Mouse (Mus musculus): ENCODE results near the gene Foxn1.

DNA sequence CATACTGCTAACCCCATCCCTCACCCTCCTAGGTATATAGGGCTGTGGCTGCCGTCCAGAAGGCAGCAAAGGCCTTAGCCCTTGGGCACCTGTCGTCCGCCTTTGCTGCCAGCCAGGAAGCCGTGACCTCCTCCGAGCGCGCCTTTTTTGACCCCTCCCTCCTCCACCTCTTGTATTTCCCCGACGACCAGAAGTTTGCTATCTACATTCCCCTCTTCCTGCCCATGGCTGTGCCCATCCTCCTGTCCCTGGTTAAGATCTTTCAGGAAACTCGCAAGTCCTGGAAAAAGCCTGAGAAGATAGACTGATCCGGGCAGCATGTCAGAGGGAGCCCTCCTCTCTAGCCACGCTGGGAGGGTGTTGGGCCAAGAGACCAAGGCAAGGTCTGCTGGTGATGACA lies 44.7 kb downstream of the Foxn1 start:
- TF ChIP-seq ZC3H11A (IDR thresholded peaks at IDR 0.05; ENCODE audit: borderline replicate concordance, low read depth, low read length) (no peak), ZNF384 (IDR thresholded peaks at IDR 0.05; ENCODE audit: low read depth, low read length) (no peak), CHD2 (IDR thresholded peaks at IDR 0.05; ENCODE audit: low read depth, low read length) (no peak), HCFC1 (IDR thresholded peaks at IDR 0.05; ENCODE audit: borderline replicate concordance, insufficient read depth, low read length) (no peak)

All from ES-E14 (cell line).